Mouse (Mus musculus) kidney, adult 2 months (tissue): ENCODE data around the gene Msi2. TPM values are rescaled to one million over a fixed set of nuclear protein-coding genes. Genes with fewer than 3 reads are reported as not detected.
A peak's percentile ranks its signal among the peaks of the same experiment; 100 is the strongest.

Experiments used
- DNase-seq: peaks from one replicate; pipeline ENCODE4 v3.0.0; 2021
- H3K27ac ChIP-seq: fragments of 200-500 bp; 2 replicates; pipeline ENCODE4 v1.5.1; 2012; ENCODE audit warnings: low read depth, low read length, control low read depth, inconsistent platforms; ENCODE audit not compliant: insufficient read depth
- H3K27me3 ChIP-seq: fragments of 200-500 bp; replicated peaks from 2 replicates; pipeline ENCODE4 v1.6.1; 2012; ENCODE audit warnings: mild to moderate bottlenecking, moderate library complexity, low read length, inconsistent platforms; ENCODE audit not compliant: control insufficient read depth, insufficient read depth
- H3K36me3 ChIP-seq: fragments of 200-500 bp; 2 replicates; pipeline ENCODE4 v1.6.1; 2012; ENCODE audit warnings: mild to moderate bottlenecking, moderate library complexity, low read length, inconsistent platforms; ENCODE audit not compliant: control insufficient read depth, insufficient read depth
- H3K4me1 ChIP-seq: fragments of 200-500 bp; 2 replicates; pipeline ENCODE4 v1.6.1; 2011; ENCODE audit warnings: low read length; ENCODE audit not compliant: control insufficient read depth, insufficient read depth
- H3K4me3 ChIP-seq: fragments of 200-500 bp; 2 replicates; pipeline ENCODE4 v1.5.1; 2011; ENCODE audit warnings: mild to moderate bottlenecking, low read depth, low read length, control low read depth; ENCODE audit not compliant: insufficient read depth
- CTCF ChIP-seq: fragments of 200-500 bp; conservative IDR thresholded peaks from 2 replicates; pipeline ENCODE4 v1.5.1; 2011; ENCODE audit warnings: low read depth, mild to moderate bottlenecking, control low read depth, low read length, moderate library complexity, mixed read lengths; ENCODE audit not compliant: insufficient read depth, insufficient read length
- POLR2A ChIP-seq: fragments of 200-500 bp; IDR thresholded peaks from one replicate; pipeline ENCODE4 v1.6.1; 2011; ENCODE audit warnings: low read depth, low read length, control low read depth
- WGBS: fragments of 180-500 bp; shearing (Covaris S2); methylation state at CpG from one replicate; pipeline ENCODE4 v1.1.7; 2018; 5-methylcytosine and 5-hydroxymethylcytosine counted together
- polyA plus RNA-seq: library from polyadenylated mRNA; depleted of rRNA; stranded (reverse); fragments of >200 nt; gene quantifications from 2 replicates; pipeline ENCODE4 v1.2.3, GENCODE M21; 2012

The Msi2 gene
- polyA plus RNA-seq, 1 experiment: 43.5 TPM

GRCm38 (mm10) chr11:88564363-88564762 is 153.9 kb downstream of the Msi2 start:
- Histone ChIP-seq H3K4me3 (no peak overlapping the region), H3K27ac (no peak overlapping the region), H3K27me3 (no peaks in the 10 kb centered on the region), H3K4me1 (peaks cover 6% of the 10 kb centered on the region; the same call in 1 of the 2 replicates), H3K36me3 (no peaks in the 10 kb centered on the region; the same call in 1 of the 2 replicates)
- TF ChIP-seq POLR2A: no peak
- no peak for TF ChIP-seq CTCF
- no peak for DNase-seq
- 47% methylated on average over 5 of the region's 5 CpGs for WGBS

- WGBS: 14% methylated on average over 6 of the region's 6 CpGs
Observed at GRCm38 (mm10) chr11:88561191-88561590, 157.1 kb downstream of the Msi2 start.

DNA sequence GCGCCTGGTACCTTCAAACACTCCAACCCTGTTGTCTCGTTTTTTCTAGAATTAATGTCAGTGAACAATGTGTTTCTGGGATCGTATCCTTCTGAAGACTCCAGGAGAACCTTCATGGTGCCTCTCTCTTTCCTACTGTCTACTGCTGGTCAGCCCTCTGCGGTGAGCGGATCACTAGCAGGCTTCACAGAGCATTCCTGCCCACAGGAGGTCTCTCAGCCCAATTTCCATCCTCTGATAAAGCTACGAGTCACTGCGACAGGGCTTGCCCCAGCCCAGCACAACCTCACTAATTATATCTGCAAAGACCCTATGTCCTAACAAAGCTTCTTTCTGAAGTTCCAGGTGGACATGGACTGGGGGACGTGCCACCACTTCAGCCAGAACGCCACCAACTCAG is 157.7 kb downstream of the Msi2 start:
- H3K36me3 ChIP-seq: no peaks in the 10 kb centered on the region; the same call in 1 of the 2 replicates
- H3K4me3 ChIP-seq: no peak overlapping the region
- no peak for DNase-seq
- H3K4me1 ChIP-seq: peaks cover 34% of the 10 kb centered on the region
- no peaks in the 10 kb centered on the region for H3K27me3 ChIP-seq
- 0 out of 2 replicates have a peak overlapping the region, but pooled peaks have one; percentile 14 for H3K27ac ChIP-seq
- 92% methylated on average over 9 of the region's 9 CpGs for WGBS
- TF ChIP-seq CTCF (no peak), POLR2A (no peak)

More at GRCm38 (mm10) chr11:88561191-88561590, 157.1 kb downstream of the Msi2 start:
- Histone ChIP-seq H3K36me3 (no peaks in the 10 kb centered on the region; the same call in 1 of the 2 replicates), H3K27ac (peak overlapping the region; percentile 40; the same call in 1 of the 2 replicates), H3K4me1 (peaks cover 28% of the 10 kb centered on the region), H3K4me3 (no peak overlapping the region), H3K27me3 (no peaks in the 10 kb centered on the region)
- no peak for DNase-seq
- TF ChIP-seq CTCF (no peak), POLR2A (no peak)

DNA sequence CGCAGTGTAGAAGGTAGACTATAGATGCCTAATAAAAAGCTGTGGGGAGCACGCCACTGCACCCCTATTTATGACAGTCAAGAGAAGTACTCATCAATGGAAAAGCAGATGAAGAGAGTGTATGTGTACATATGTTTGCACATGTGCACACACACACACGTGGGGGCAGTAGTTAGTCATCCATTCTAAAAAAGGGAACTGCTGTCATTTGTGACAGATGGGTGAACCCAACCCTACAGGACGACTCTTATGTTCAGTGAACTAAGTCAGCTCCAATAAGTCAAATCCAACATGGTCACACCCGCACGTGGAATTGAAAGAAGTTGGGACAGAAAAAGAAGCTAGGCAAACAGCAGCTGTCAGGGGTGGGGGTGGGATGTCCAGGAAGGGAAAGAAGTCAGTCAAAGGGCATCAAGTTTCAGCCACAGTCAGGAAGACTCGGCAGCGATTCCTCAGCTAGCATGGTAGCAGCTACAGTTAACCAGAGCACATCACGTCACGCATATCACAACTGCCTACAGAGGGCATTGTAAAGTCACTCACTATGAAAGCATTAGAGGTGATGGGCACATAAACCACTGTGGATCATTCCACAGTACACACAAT is 158.8 kb downstream of the Msi2 start:
- 45% methylated on average over 10 of the region's 10 CpGs for WGBS
- no peak for TF ChIP-seq POLR2A
- no peak for TF ChIP-seq CTCF
- no peak overlapping the region for H3K27ac ChIP-seq

GRCm38 (mm10) chr11:88558731-88559130 is 159.6 kb downstream of the Msi2 start:
- Histone ChIP-seq H3K36me3 (no peaks in the 10 kb centered on the region), H3K4me3 (no peak overlapping the region), H3K4me1 (peaks cover 48% of the 10 kb centered on the region), H3K27ac (peak overlapping the region; percentile 18; the same call in 1 of the 2 replicates), H3K27me3 (no peaks in the 10 kb centered on the region)
- WGBS: 32% methylated on average over 4 of the region's 4 CpGs
- DNase-seq: peak; percentile 69
- no peak for TF ChIP-seq CTCF
- TF ChIP-seq POLR2A: no peak

More for the DNA sequence above, 158.8 kb downstream of the Msi2 start:
- peaks cover 45% of the 10 kb centered on the region for H3K4me1 ChIP-seq
- H3K27me3 ChIP-seq: no peaks in the 10 kb centered on the region
- no peaks in the 10 kb centered on the region; the same call in 1 of the 2 replicates for H3K36me3 ChIP-seq
- no peak overlapping the region for H3K4me3 ChIP-seq
- DNase-seq: no peak

GRCm38 (mm10) chr11:88557828-88558580 is 160.3 kb downstream of the Msi2 start:
- Histone ChIP-seq H3K27me3 (no peaks in the 10 kb centered on the region), H3K27ac (no peak overlapping the region), H3K4me3 (no peak overlapping the region), H3K4me1 (peaks cover 55% of the 10 kb centered on the region), H3K36me3 (no peaks in the 10 kb centered on the region)
- DNase-seq: no peak
- WGBS: 45% methylated on average over 6 of the region's 6 CpGs
- no peak for TF ChIP-seq CTCF
- no peak for TF ChIP-seq POLR2A

GRCm38 (mm10) chr11:88557116-88557768 is 161.1 kb downstream of the Msi2 start:
- Histone ChIP-seq H3K36me3 (no peaks in the 10 kb centered on the region), H3K27ac (no peak overlapping the region), H3K27me3 (no peaks in the 10 kb centered on the region), H3K4me1 (peaks cover 58% of the 10 kb centered on the region), H3K4me3 (no peak overlapping the region)
- TF ChIP-seq CTCF (no peak), POLR2A (no peak)
- DNase-seq: no peak
- WGBS: 68% methylated on average over 4 of the region's 4 CpGs
